Mouse (Mus musculus) liver, embryonic 16.5 days (tissue): ENCODE results near the gene Togaram2. TPM values are rescaled to one million over a fixed set of nuclear protein-coding genes. Genes with fewer than 3 reads are reported as not detected.
"Not testable (repeated sequence)": the region's sequence is repeated elsewhere in the genome, so short reads cannot be mapped to it uniquely, and the experiment has no call there.

Source experiments
- ATAC-seq: fragments of 200-750 bp; cut with Nextera tagmentation; 2 replicates; pipeline ENCODE4 v1.8.0; 2017; ENCODE audit warnings: low read depth, mild to moderate bottlenecking, moderate number of reproducible peaks, moderate library complexity
- H3K27ac ChIP-seq: fragments of 300-500 bp; sonication (generic); 2 replicates; pipeline ENCODE4 v1.5.1; 2014; ENCODE audit warnings: mild to moderate bottlenecking, low read length
- H3K27me3 ChIP-seq: fragments of 300-500 bp; sonication (generic); 2 replicates; pipeline ENCODE4 v1.6.1; 2014; ENCODE audit warnings: low read depth, low read length, mixed read lengths; ENCODE audit not compliant: control insufficient read depth, insufficient read depth
- H3K36me3 ChIP-seq: fragments of 300-500 bp; sonication (generic); 2 replicates; pipeline ENCODE4 v1.6.1; 2014; ENCODE audit warnings: mild to moderate bottlenecking; ENCODE audit not compliant: control insufficient read depth, insufficient read depth
- H3K4me1 ChIP-seq: fragments of 300-500 bp; sonication (generic); 2 replicates; pipeline ENCODE4 v1.6.1; 2014; ENCODE audit warnings: low read depth, low read length, mixed read lengths; ENCODE audit not compliant: control insufficient read depth
- H3K4me2 ChIP-seq: fragments of 300-500 bp; sonication (generic); 2 replicates; pipeline ENCODE4 v1.6.1; 2014; ENCODE audit warnings: low read depth, low read length, mixed read lengths
- H3K4me3 ChIP-seq: fragments of 300-500 bp; sonication (generic); 2 replicates; pipeline ENCODE4 v1.5.1; 2014; ENCODE audit warnings: low read depth, mild to moderate bottlenecking, low read length
- H3K9ac ChIP-seq: fragments of 300-500 bp; sonication (generic); 2 replicates; pipeline ENCODE4 v1.6.1; 2014; ENCODE audit warnings: low read depth, low read length
- H3K9me3 ChIP-seq: fragments of 300-500 bp; sonication (generic); replicated peaks from 2 replicates; pipeline ENCODE4 v1.6.1; 2016; ENCODE audit warnings: low read length; ENCODE audit not compliant: control insufficient read depth
- WGBS: fragments of 180-500 bp; shearing (Covaris S2); extraction: QIAGEN DNeasy Blood & Tissue Kit; methylation state at CpG from one replicate; pipeline ENCODE4 v1.1.7; 2014; ENCODE audit not compliant: insufficient replicate concordance; 5-methylcytosine and 5-hydroxymethylcytosine counted together
- polyA plus RNA-seq: library from polyadenylated mRNA; unstranded; fragments of >200 nt; fragmentation: Nextera tagmentation; extraction: Ambion mirVana; gene quantifications from 2 replicates; pipeline ENCODE4 v1.2.1, GENCODE M21; 2015

Gene Togaram2
- polyA plus RNA-seq, 1 experiment from 2014 or later: not detected

- 28% methylated on average over 3 of the region's 3 CpGs for WGBS
- H3K9ac ChIP-seq: no peak overlapping the region
These were observed 63.4 kb downstream of the Togaram2 start for GRCm38 (mm10) chr17:71736442-71736841.

GRCm38 (mm10) chr17:71742156-71742555 lies 69.1 kb downstream of the Togaram2 start:
- H3K9ac ChIP-seq: no peak overlapping the region
- no peak overlapping the region for H3K27ac ChIP-seq
- H3K4me3 ChIP-seq: no peak overlapping the region
- no peaks in the 10 kb centered on the region for H3K4me1 ChIP-seq
- no peak for ATAC-seq
- no peaks in the 10 kb centered on the region for H3K27me3 ChIP-seq
- whole genome bisulfite sequencing: 58% methylated on average over 3 of the region's 3 CpGs
- H3K4me2 ChIP-seq: no peak overlapping the region
- no peaks in the 10 kb centered on the region for H3K36me3 ChIP-seq
- no peaks in the 10 kb centered on the region for H3K9me3 ChIP-seq

More at GRCm38 (mm10) chr17:71736442-71736841, 63.4 kb downstream of the Togaram2 start:
- no peak for ATAC-seq
- H3K4me2 ChIP-seq: no peak overlapping the region
- H3K27me3 ChIP-seq: no peaks in the 10 kb centered on the region
- no peaks in the 10 kb centered on the region for H3K9me3 ChIP-seq
- H3K4me1 ChIP-seq: no peaks in the 10 kb centered on the region
- H3K36me3 ChIP-seq: no peaks in the 10 kb centered on the region
- no peak overlapping the region for H3K4me3 ChIP-seq
- no peak overlapping the region for H3K27ac ChIP-seq

- H3K27me3 ChIP-seq: no peaks in the 10 kb centered on the region
- H3K4me1 ChIP-seq: no peaks in the 10 kb centered on the region
- WGBS: 51% methylated on average over 5 of the region's 5 CpGs
- H3K4me3 ChIP-seq: no peak overlapping the region
- no peaks in the 10 kb centered on the region for H3K9me3 ChIP-seq
- ATAC-seq: no peak
- no peak overlapping the region for H3K27ac ChIP-seq
- H3K4me2 ChIP-seq: no peak overlapping the region
- H3K36me3 ChIP-seq: no peaks in the 10 kb centered on the region
- H3K9ac ChIP-seq: no peak overlapping the region
These were observed 69.9 kb downstream of the Togaram2 start for GRCm38 (mm10) chr17:71742935-71743334.

- Histone ChIP-seq H3K9me3 (no peaks in the 10 kb centered on the region), H3K4me2 (no peak overlapping the region), H3K4me3 (no peak overlapping the region), H3K4me1 (no peaks in the 10 kb centered on the region), H3K36me3 (no peaks in the 10 kb centered on the region), H3K9ac (no peak overlapping the region), H3K27ac (no peak overlapping the region), H3K27me3 (no peaks in the 10 kb centered on the region)
- ATAC-seq: no peak
- 62% methylated on average over 9 of the region's 9 CpGs for WGBS
These were observed 73.1 kb downstream of the Togaram2 start for GRCm38 (mm10) chr17:71746114-71746513.

- 65% methylated on average over 8 of the region's 8 CpGs for WGBS
- no peak overlapping the region for H3K27ac ChIP-seq
These were observed 74.5 kb downstream of the Togaram2 start for GRCm38 (mm10) chr17:71747561-71747960.

GRCm38 (mm10) chr17:71749616-71750168 lies 76.6 kb downstream of the Togaram2 start:
- no peak overlapping the region for H3K4me3 ChIP-seq
- H3K9me3 ChIP-seq: no peaks in the 10 kb centered on the region
- 48% methylated on average over 9 of the region's 9 CpGs for WGBS
- no peak overlapping the region for H3K9ac ChIP-seq
- H3K4me2 ChIP-seq: no peak overlapping the region
- no peaks in the 10 kb centered on the region for H3K4me1 ChIP-seq
- H3K36me3 ChIP-seq: no peaks in the 10 kb centered on the region
- H3K27ac ChIP-seq: no peak overlapping the region
- H3K27me3 ChIP-seq: no peaks in the 10 kb centered on the region
- peak; percentile 51; the same call in 1 of the 2 replicates for ATAC-seq

More at GRCm38 (mm10) chr17:71747561-71747960, 74.5 kb downstream of the Togaram2 start:
- H3K9ac ChIP-seq: no peak overlapping the region
- no peaks in the 10 kb centered on the region for H3K36me3 ChIP-seq
- no peak overlapping the region for H3K4me2 ChIP-seq
- no peak for ATAC-seq
- H3K4me3 ChIP-seq: no peak overlapping the region
- H3K27me3 ChIP-seq: no peaks in the 10 kb centered on the region
- H3K4me1 ChIP-seq: no peaks in the 10 kb centered on the region
- no peaks in the 10 kb centered on the region for H3K9me3 ChIP-seq

- no peak within 1 kb of the TSS for H3K9ac ChIP-seq
- no peak within 1 kb of the TSS for H3K4me2 ChIP-seq
- no peaks in the 10 kb centered on the region for H3K36me3 ChIP-seq
- no peaks in the 10 kb centered on the region for H3K9me3 ChIP-seq
- no peak within 1 kb of the TSS for H3K27ac ChIP-seq
- no peak within 1 kb of the TSS for H3K4me3 ChIP-seq
- H3K4me1 ChIP-seq: no peaks in the 10 kb centered on the region
- WGBS: 65% methylated on average over 10 of the region's 10 CpGs
- H3K27me3 ChIP-seq: no peaks in the 10 kb centered on the region
- ATAC-seq: no peak
These were observed 79.8 kb downstream of the Togaram2 start, which contains the start of gene Pcare for GRCm38 (mm10) chr17:71752831-71753230. Gene Pcare (minus strand): TSS chr17:71752894.

GRCm38 (mm10) chr17:71760536-71760935 lies 87.5 kb downstream of the Togaram2 start:
- Histone ChIP-seq H3K4me1 (no peaks in the 10 kb centered on the region), H3K27me3 (no peaks in the 10 kb centered on the region), H3K4me2 (no peak overlapping the region), H3K9ac (no peak overlapping the region), H3K9me3 (no peaks in the 10 kb centered on the region), H3K27ac (no peak overlapping the region), H3K4me3 (no peak overlapping the region), H3K36me3 (no peaks in the 10 kb centered on the region)
- 67% methylated on average over 7 of the region's 7 CpGs for WGBS
- no peak for ATAC-seq

- ATAC-seq: not testable (repeated sequence)
- 55% methylated on average over 1 of the region's 1 CpGs for WGBS
These were observed 95.1 kb downstream of the Togaram2 start, which contains the start of gene Clip4 for GRCm38 (mm10) chr17:71768173-71768572. Gene Clip4 (plus strand): TSS chr17:71768473.

More at GRCm38 (mm10) chr17:71768173-71768572, 95.1 kb downstream of the Togaram2 start, which contains the start of gene Clip4:
- not testable (repeated sequence) for H3K4me2 ChIP-seq, H3K27me3 ChIP-seq, H3K4me1 ChIP-seq, H3K27ac ChIP-seq, H3K4me3 ChIP-seq, H3K9ac ChIP-seq, H3K36me3 ChIP-seq, H3K9me3 ChIP-seq
